Mouse (Mus musculus) E14TG2a.4 (cell line): ENCODE data around the gene Auts2.

Experiments used
- CTCF ChIP-seq: conservative IDR thresholded peaks from 2 replicates; pipeline ENCODE4 v1.5.1; 2014; ENCODE audit warnings: low read length
- NANOG ChIP-seq: IDR thresholded peaks from 2 replicates; pipeline ENCODE4 v1.6.1; 2014; ENCODE audit warnings: borderline replicate concordance, low read length, mixed read lengths
- POU5F1 ChIP-seq: IDR thresholded peaks from 2 replicates; pipeline ENCODE4 v1.6.1; 2014; ENCODE audit warnings: low read length, borderline replicate concordance

DNA sequence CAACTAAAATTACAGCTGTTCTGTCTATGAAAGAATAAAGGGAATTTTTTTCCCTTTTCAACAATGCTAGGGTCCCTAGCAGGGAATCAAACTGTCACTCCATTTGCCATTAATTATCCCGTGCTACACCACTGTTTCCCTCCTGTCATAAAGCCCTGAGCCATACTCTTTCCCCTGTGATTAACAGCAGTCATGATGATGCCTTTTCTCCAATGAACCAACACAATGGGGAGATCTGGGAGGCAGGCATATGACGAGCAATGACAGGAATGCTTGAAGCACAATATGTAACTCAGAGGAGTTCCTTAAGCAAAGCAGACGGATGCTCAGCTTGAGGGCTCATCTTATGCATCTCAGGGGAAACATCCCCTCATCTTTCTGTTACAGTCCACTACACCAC lies 113.8 kb downstream of the Auts2 start:
- TF ChIP-seq CTCF (no peak), NANOG (no peak), POU5F1 (no peak)
